Comparison of ENCODE assay signal across 11 mouse cellular contexts in the genomic region with DNA sequence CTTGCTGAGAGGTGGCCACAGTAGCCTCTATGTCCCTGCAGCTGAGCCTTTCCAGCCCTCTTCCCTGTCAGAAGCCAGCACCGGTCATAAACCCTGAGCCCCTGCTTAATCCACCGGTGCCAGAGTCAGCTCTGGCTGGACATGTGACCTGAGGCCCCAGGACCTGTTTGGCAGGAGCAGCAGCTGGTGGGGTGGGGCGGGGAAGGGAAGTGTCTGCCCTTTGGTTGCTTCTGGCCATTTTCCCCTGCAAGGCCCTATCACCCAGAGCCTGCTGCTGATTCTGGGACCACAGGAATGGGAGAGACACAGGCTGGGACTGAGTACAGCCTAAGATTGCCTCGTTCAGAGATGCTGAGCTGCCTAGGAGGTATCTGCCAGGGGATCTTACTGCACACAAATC.
A peak's percentile ranks its signal among the peaks of the same experiment; 100 is the strongest.
DNase-seq lines count a peak whose midpoint lies in the region; ATAC-seq lines count a peak whose summit lies in the region.
"Had no signal": no experiment of that assay in that cellular context is flagged by ENCODE, and none has a peak within 500 bp of the region (broad histone marks: within the 10 kb centered on the region; RNA-seq: fewer than 3 reads in every experiment).

No protein-coding gene starts in this region.

- no peaks in the 10 kb centered on the region for H3K9me3 ChIP-seq in midbrain, embryonic 10.5 days (replicated peaks)
- H3K9me3 ChIP-seq in midbrain, embryonic 16.5 days (replicated peaks; ENCODE audit: control insufficient read depth, low read length, poor library complexity, severe bottlenecking) = no peaks in the 10 kb centered on the region
- H3K9me3 ChIP-seq in intestine, embryonic 16.5 days (ENCODE audit: control insufficient read depth, low read length) = no peaks in the 10 kb centered on the region
- no peaks in the 10 kb centered on the region for H3K9me3 ChIP-seq in stomach, embryonic 16.5 days (replicated peaks; ENCODE audit: control insufficient read depth, low read length)
- H3K9me3 ChIP-seq: neural tube, embryonic 15.5 days had no signal

- WGBS in midbrain, embryonic 10.5 days = 39% methylated on average over 4 of the region's 4 CpGs
- 30% methylated on average over 4 of the region's 4 CpGs for WGBS in midbrain, embryonic 16.5 days
- WGBS in intestine, embryonic 16.5 days = 17% methylated on average over 4 of the region's 4 CpGs
- 26% methylated on average over 4 of the region's 4 CpGs for WGBS in stomach, embryonic 16.5 days

- H3K4me1 ChIP-seq in midbrain, embryonic 10.5 days = peaks cover 64% of the 10 kb centered on the region
- H3K4me1 ChIP-seq in midbrain, embryonic 16.5 days (ENCODE audit: control insufficient read depth, insufficient read depth, low read length) = peaks cover 27% of the 10 kb centered on the region
- peaks cover 45% of the 10 kb centered on the region for H3K4me1 ChIP-seq in intestine, embryonic 16.5 days (ENCODE audit: control insufficient read depth, insufficient read depth, low read length)
- peaks cover 25% of the 10 kb centered on the region for H3K4me1 ChIP-seq in stomach, embryonic 16.5 days (ENCODE audit: control insufficient read depth, insufficient read depth, low read length)

- ATAC-seq in midbrain, embryonic 16.5 days = no peak
- peak; percentile 52 for ATAC-seq in intestine, embryonic 16.5 days
- peak; percentile 18; the same call in 1 of the 2 replicates for ATAC-seq in stomach, embryonic 16.5 days (ENCODE audit: insufficient read depth, low FRiP score)
- ATAC-seq: inflammation-experienced regulatory T-cells, adult 6 months had no signal

- no peak overlapping the region for H3K4me3 ChIP-seq in midbrain, embryonic 10.5 days
- no peak overlapping the region for H3K4me3 ChIP-seq in midbrain, embryonic 16.5 days (ENCODE audit: low read depth, low read length)
- no peak overlapping the region for H3K4me3 ChIP-seq in intestine, embryonic 16.5 days (ENCODE audit: low read length)
- H3K4me3 ChIP-seq in stomach, embryonic 16.5 days (replicated peaks; ENCODE audit: low read length) = no peak overlapping the region
- H3K4me3 ChIP-seq: neural tube, embryonic 15.5 days had no signal

- H3K36me3 ChIP-seq in midbrain, embryonic 10.5 days = no peaks in the 10 kb centered on the region
- no peaks in the 10 kb centered on the region for H3K36me3 ChIP-seq in midbrain, embryonic 16.5 days (ENCODE audit: control insufficient read depth, insufficient read depth, low read length)
- H3K36me3 ChIP-seq in intestine, embryonic 16.5 days (ENCODE audit: control insufficient read depth, insufficient read depth, low read length) = no peaks in the 10 kb centered on the region
- H3K36me3 ChIP-seq in stomach, embryonic 16.5 days (ENCODE audit: control insufficient read depth, insufficient read depth, low read length) = no peaks in the 10 kb centered on the region
- H3K36me3 ChIP-seq: neural tube, embryonic 15.5 days had no signal

- H3K4me2 ChIP-seq in midbrain, embryonic 16.5 days (ENCODE audit: low read length) = no peak overlapping the region
- peak overlapping the region; percentile 26 for H3K4me2 ChIP-seq in intestine, embryonic 16.5 days (ENCODE audit: low read depth, low read length)
- 0 out of 2 replicates have a peak overlapping the region, but pooled peaks have one; percentile 7 for H3K4me2 ChIP-seq in stomach, embryonic 16.5 days (ENCODE audit: low read depth, low read length)
- H3K4me2 ChIP-seq: liver, embryonic 11.5 days; neural tube, embryonic 15.5 days had no signal

- no peak overlapping the region for H3K9ac ChIP-seq in midbrain, embryonic 16.5 days (ENCODE audit: low read depth, low read length)
- H3K9ac ChIP-seq in intestine, embryonic 16.5 days (ENCODE audit: low read depth, low read length) = no peak overlapping the region
- 0 out of 2 replicates have a peak overlapping the region, but pooled peaks have one; percentile 2 for H3K9ac ChIP-seq in stomach, embryonic 16.5 days (ENCODE audit: low read length)
- H3K9ac ChIP-seq: neural tube, embryonic 15.5 days had no signal

- peak; percentile 39 for DNase-seq in adrenal gland, postnatal 10 days
- DNase-seq in adrenal gland, postnatal 4 days (ENCODE audit: low spot score in 2 of 2) = no peak
- DNase-seq in midbrain, embryonic 10.5 days (ENCODE audit: low spot score) = no peak
- no peak for DNase-seq in frontal cortex, postnatal 14 days (ENCODE audit: low spot score in 2 of 2)
- DNase-seq in frontal cortex, adult 2 months (ENCODE audit: extremely low spot score in 1 of 2, low spot score in 1 of 2) = no peak

- peaks cover 22% of the 10 kb centered on the region for H3K27me3 ChIP-seq in midbrain, embryonic 10.5 days (ENCODE audit: low read depth, poor library complexity, severe bottlenecking)
- no peaks in the 10 kb centered on the region for H3K27me3 ChIP-seq in midbrain, embryonic 16.5 days (ENCODE audit: control insufficient read depth, insufficient read depth, low read depth, low read length)
- H3K27me3 ChIP-seq in intestine, embryonic 16.5 days (replicated peaks; ENCODE audit: control insufficient read depth, insufficient read depth, low read length) = 0 out of 2 replicates have a peak, but pooled peaks cover 4% of the 10 kb centered on the region
- no peaks in the 10 kb centered on the region for H3K27me3 ChIP-seq in stomach, embryonic 16.5 days (ENCODE audit: control insufficient read depth, insufficient read depth, low read length)
- H3K27me3 ChIP-seq: neural tube, embryonic 15.5 days had no signal

- H3K27ac ChIP-seq in midbrain, embryonic 10.5 days (replicated peaks) = 0 out of 2 replicates have a peak overlapping the region, but pooled peaks have one; percentile 14
- H3K27ac ChIP-seq in midbrain, embryonic 16.5 days (ENCODE audit: low read length) = no peak overlapping the region
- peak overlapping the region; percentile 33; the same call in 1 of the 2 replicates for H3K27ac ChIP-seq in intestine, embryonic 16.5 days (ENCODE audit: low read length)
- H3K27ac ChIP-seq in stomach, embryonic 16.5 days (ENCODE audit: low read length) = peak overlapping the region; percentile 43; the same call in 1 of the 2 replicates
